Mouse (Mus musculus) liver, embryonic 11.5 days (tissue): ENCODE data around the gene Glce. TPM values are rescaled to one million over a fixed set of nuclear protein-coding genes. Genes with fewer than 3 reads are reported as not detected.
A peak's percentile ranks its signal among the peaks of the same experiment; 100 is the strongest.

Experiments
- ATAC-seq: fragments of 200-750 bp; cut with Nextera tagmentation; replicated peaks from 2 replicates; pipeline ENCODE4 v1.8.0; 2017; ENCODE audit warnings: moderate number of reproducible peaks, mild to moderate bottlenecking, moderate TSS enrichment, moderate library complexity; ENCODE audit not compliant: low FRiP score
- DNase-seq: peaks from one replicate; pipeline ENCODE4 v3.0.0-alpha.2; 2017; ENCODE audit warnings: low spot score
- H3K27ac ChIP-seq: fragments of 300-500 bp; sonication (generic); 2 replicates; pipeline ENCODE4 v1.5.1; 2014; ENCODE audit warnings: mild to moderate bottlenecking, low read depth, low read length, control low read depth
- H3K27me3 ChIP-seq: fragments of 300-500 bp; sonication (generic); replicated peaks from 2 replicates; pipeline ENCODE4 v1.6.1; 2014; ENCODE audit warnings: low read length, mixed read lengths; ENCODE audit not compliant: control insufficient read depth, insufficient read depth
- H3K36me3 ChIP-seq: fragments of 300-500 bp; sonication (generic); 2 replicates; pipeline ENCODE4 v1.6.1; 2014; ENCODE audit warnings: mild to moderate bottlenecking, low read length, moderate library complexity, mixed read lengths; ENCODE audit not compliant: control insufficient read depth, insufficient read depth
- H3K4me1 ChIP-seq: fragments of 300-500 bp; sonication (generic); replicated peaks from 2 replicates; pipeline ENCODE4 v1.6.1; 2014; ENCODE audit warnings: low read length, mixed read lengths; ENCODE audit not compliant: control insufficient read depth, insufficient read depth
- H3K4me2 ChIP-seq: fragments of 300-500 bp; sonication (generic); 2 replicates; pipeline ENCODE4 v1.6.1; 2014; ENCODE audit warnings: mild to moderate bottlenecking, control low read depth, moderate library complexity
- H3K4me3 ChIP-seq: fragments of 300-500 bp; sonication (generic); 2 replicates; pipeline ENCODE4 v1.5.1; 2014; ENCODE audit warnings: low read depth, low read length, control low read depth
- H3K9ac ChIP-seq: fragments of 300-500 bp; sonication (generic); 2 replicates; pipeline ENCODE4 v1.6.1; 2014; ENCODE audit warnings: low read depth, low read length, control low read depth
- H3K9me3 ChIP-seq: fragments of 300-500 bp; sonication (generic); 2 replicates; pipeline ENCODE4 v1.6.1; 2016; ENCODE audit warnings: low read length, inconsistent platforms, mixed read lengths; ENCODE audit not compliant: control insufficient read depth
- WGBS: fragments of 180-500 bp; shearing (Covaris S2); extraction: QIAGEN DNeasy Blood & Tissue Kit; methylation state at CpG from one replicate; pipeline ENCODE4 v1.1.7; 2014; 5-methylcytosine and 5-hydroxymethylcytosine counted together
- polyA plus RNA-seq: library from polyadenylated mRNA; unstranded; fragments of >200 nt; fragmentation: Nextera tagmentation; extraction: Ambion mirVana; gene quantifications from 2 replicates; pipeline ENCODE4 v1.2.1, GENCODE M21; 2014

Glce gene
- polyA plus RNA-seq, 1 experiment from 2014 or later: 13.5 TPM

DNA sequence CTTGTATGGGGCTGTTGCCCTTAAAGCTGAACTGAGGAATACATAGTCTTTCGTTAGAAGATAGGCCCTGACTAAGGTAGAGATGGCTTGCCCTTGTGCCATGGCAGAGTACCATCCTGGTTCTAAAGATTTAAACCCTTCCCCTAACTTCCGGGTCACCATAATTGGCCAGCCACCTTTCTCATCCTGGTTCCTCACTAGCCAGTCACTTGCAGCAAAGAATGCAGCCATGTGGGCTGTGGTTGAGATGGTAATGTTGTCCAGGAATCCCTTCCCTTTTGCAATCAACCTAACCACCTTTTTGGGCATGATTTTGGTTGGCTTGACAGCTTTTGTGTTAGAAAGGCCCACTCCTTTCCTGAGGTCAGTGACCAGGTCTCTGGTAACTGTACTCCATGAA lies 62.0 kb downstream of the Glce start:
- no peak overlapping the region for H3K27ac ChIP-seq
- H3K9me3 ChIP-seq: no peaks in the 10 kb centered on the region
- DNase-seq (no peak), ATAC-seq (no peak)
- no peak overlapping the region for H3K4me2 ChIP-seq
- H3K36me3 ChIP-seq: no peaks in the 10 kb centered on the region
- H3K9ac ChIP-seq: no peak overlapping the region
- no peaks in the 10 kb centered on the region for H3K4me1 ChIP-seq
- no peaks in the 10 kb centered on the region for H3K27me3 ChIP-seq
- no peak overlapping the region for H3K4me3 ChIP-seq
- 92% methylated on average over 2 of the region's 2 CpGs for WGBS

DNA sequence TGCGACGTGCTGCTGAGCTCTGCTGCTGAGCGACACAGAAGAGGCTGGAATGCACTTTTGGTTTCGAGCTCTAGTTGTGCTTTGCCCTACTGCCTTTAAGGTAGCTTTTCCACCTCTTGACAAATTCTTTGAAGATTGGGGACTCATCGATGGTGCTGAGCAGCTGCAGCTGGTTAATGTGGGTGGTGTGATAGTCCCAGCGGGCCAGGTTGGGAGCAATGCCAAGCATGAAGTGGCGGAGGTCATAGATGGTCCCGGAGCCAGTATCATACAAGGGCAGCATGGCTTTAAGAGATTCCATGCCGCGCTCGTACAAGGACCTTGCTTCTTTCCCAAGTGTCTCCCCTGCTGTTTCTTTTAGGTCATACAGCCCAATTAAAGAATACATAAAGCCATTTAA lies 62.5 kb downstream of the Glce start:
- Histone ChIP-seq H3K9me3 (no peaks in the 10 kb centered on the region), H3K9ac (no peak overlapping the region), H3K27me3 (no peaks in the 10 kb centered on the region), H3K4me1 (no peaks in the 10 kb centered on the region), H3K4me2 (no peak overlapping the region), H3K36me3 (no peaks in the 10 kb centered on the region), H3K27ac (no peak overlapping the region), H3K4me3 (no peak overlapping the region)
- 89% methylated on average over 11 of the region's 11 CpGs for WGBS
- DNase-seq (no peak), ATAC-seq (no peak)

DNA sequence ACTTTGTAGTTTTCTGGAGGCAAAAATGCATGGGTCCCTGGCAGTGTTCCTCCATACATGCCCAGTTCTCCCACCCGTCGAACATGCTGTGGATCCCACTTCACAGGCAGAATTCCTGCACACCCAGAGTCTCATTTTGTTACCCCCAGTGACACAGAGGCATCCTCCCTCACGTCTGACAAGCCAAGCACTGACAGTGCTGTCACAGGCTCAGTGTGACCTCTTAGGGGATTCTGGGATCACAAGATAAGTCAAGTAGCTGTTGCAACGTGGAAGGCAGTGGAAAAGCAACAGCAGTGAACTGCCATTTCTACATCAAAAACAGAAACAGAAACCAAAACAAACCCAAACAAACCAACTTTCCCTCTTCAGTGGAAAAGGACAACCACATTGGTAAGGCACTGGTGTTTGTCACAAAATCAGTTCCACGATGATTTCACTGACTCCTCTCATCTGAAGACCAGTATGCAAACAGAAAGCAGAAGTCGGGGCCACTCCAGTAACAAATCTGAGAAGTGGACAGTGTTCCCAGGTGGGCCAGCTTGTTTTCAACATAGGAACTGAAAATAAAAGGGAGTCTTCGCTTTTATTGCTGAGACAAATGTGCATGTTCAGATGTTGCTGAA lies 64.5 kb downstream of the Glce start:
- Histone ChIP-seq H3K9me3 (no peaks in the 10 kb centered on the region), H3K4me2 (no peak overlapping the region), H3K27ac (no peak overlapping the region), H3K36me3 (no peaks in the 10 kb centered on the region), H3K4me3 (no peak overlapping the region), H3K4me1 (no peaks in the 10 kb centered on the region), H3K27me3 (no peaks in the 10 kb centered on the region), H3K9ac (no peak overlapping the region)
- no peak for DNase-seq
- WGBS: 65% methylated on average over 7 of the region's 7 CpGs
- ATAC-seq: no peak

DNA sequence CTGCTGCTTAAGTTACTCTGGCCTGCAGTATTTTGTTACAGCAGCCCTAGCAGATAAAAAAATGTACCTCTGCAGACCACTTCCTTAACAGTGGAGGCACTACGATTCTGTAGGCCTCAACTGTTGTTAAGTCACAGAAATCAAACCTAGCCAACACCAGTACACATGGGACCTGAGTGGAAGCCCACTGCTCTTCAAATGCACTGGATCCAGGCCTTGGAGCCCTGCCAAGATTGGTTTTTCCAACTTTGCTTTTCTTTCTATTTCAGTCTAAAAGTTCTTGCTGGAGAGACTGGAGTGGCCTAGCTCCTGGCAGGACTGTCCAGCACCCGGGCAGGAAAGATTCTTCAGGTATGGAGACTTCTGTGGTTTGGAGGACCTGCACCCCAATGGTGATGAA lies 66.2 kb downstream of the Glce start:
- DNase-seq (no peak), ATAC-seq (no peak)
- Histone ChIP-seq H3K9me3 (no peaks in the 10 kb centered on the region), H3K4me1 (no peaks in the 10 kb centered on the region), H3K27me3 (no peaks in the 10 kb centered on the region), H3K27ac (no peak overlapping the region), H3K4me2 (no peak overlapping the region), H3K9ac (no peak overlapping the region), H3K4me3 (no peak overlapping the region), H3K36me3 (no peaks in the 10 kb centered on the region)
- 80% methylated on average over 2 of the region's 2 CpGs for WGBS

DNA sequence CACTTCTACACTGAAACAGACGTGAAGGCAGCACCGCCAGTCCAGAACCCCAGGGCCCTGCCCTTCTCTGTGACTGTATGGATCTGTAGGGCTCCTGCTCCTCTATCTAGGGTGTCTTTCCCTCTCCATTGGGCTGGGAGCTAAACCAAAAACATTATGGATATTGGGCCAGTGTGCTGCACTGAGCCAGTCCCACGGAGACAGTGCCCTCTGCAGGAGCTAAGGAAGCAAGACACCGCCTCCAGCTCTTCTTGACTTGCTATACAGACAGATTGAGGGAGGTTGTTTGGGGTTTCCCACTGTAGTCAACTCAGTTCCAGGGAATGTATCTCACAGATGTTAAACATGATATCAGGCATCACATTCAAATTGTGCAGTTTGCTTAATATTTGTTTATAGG lies 71.7 kb downstream of the Glce start:
- no peak for ATAC-seq
- Histone ChIP-seq H3K4me2 (no peak overlapping the region), H3K9me3 (no peaks in the 10 kb centered on the region), H3K27ac (no peak overlapping the region), H3K4me1 (no peaks in the 10 kb centered on the region), H3K36me3 (no peaks in the 10 kb centered on the region), H3K9ac (no peak overlapping the region), H3K27me3 (no peaks in the 10 kb centered on the region), H3K4me3 (no peak overlapping the region)
- DNase-seq: no peak
- WGBS: 51% methylated on average over 4 of the region's 4 CpGs

DNA sequence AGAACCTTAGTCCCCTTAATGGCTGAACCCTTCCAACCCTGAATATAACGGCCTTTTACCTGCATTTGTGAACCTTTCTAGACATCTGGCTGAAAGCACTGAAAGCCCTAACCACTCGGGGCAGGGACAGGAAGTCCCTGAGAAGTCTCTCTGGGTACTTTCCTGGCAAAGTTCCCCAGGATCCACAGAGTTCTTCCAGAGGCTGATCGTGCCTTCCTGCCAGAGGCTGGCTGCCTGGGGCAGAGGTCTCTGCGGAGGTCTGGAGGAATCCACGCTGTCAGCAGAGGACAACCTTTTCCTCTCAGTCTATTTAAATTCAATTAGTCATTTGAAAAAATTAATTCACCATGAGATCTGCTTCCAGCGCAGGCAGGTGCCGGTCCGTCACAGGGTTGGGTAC lies 73.3 kb downstream of the Glce start:
- ATAC-seq (no peak), DNase-seq (no peak)
- H3K4me1 ChIP-seq: no peaks in the 10 kb centered on the region
- 74% methylated on average over 8 of the region's 8 CpGs for WGBS
- H3K36me3 ChIP-seq: no peaks in the 10 kb centered on the region
- H3K4me3 ChIP-seq: no peak overlapping the region
- no peak overlapping the region for H3K9ac ChIP-seq
- H3K27ac ChIP-seq: no peak overlapping the region
- no peak overlapping the region for H3K4me2 ChIP-seq
- H3K27me3 ChIP-seq: no peaks in the 10 kb centered on the region
- H3K9me3 ChIP-seq: no peaks in the 10 kb centered on the region

DNA sequence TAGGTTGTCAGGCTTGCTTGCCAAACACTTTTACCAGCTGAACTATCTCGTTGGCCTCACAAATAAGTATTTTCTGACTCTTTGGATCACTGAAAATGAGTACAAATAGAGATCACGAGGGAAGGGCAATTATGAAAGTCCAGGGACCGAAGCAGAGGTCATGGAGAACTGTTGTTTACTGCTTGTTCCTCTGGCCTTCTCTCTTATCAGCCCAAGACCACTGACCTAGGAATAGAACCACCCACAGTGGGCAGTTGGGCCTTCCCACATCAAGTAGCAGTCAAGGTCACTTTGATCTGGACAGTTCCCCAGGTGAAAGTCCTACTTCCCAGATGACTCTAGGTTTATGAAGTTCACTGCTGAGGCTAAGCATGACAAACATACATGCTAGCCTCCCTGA lies 80.3 kb downstream of the Glce start:
- 79% methylated on average over 3 of the region's 3 CpGs for WGBS
- H3K9ac ChIP-seq: no peak overlapping the region

DNA sequence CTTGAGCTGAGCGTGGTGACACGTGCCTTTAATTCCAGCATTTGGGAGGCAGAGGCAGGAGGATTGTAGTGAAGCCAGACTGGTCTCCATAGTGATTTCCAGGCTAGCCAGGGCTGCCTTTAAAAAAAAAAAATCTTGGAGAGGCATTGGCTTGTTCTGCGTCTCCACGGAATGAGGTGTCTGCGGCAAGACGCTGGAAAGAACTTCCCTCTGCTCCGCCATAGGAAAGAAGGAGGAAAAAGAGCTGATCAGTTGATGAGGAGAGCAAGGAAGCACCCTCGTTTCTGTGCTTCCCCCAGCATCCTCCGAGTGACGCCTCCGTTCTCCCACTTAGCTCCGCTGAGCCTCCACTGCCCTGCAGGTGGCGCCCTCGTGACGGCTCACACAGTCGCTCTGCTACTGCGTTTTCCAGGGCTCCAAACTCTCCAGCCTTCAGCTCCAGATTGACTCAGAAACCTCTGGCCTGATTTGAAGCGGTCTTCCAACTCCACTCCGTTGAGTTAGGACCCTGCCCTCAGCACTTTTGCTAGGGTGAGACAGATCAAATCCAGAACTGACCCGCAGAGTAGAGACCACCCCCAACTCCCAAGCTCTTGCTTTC lies 82.3 kb downstream of the Glce start:
- no peak overlapping the region for H3K4me3 ChIP-seq
- ATAC-seq: 0 out of 2 replicates have a peak, but pooled peaks have one; percentile 43

More for the DNA sequence above, 80.3 kb downstream of the Glce start:
- H3K4me2 ChIP-seq: no peak overlapping the region
- H3K9me3 ChIP-seq: no peaks in the 10 kb centered on the region
- DNase-seq (no peak), ATAC-seq (no peak)
- H3K4me3 ChIP-seq: no peak overlapping the region
- H3K27me3 ChIP-seq: no peaks in the 10 kb centered on the region
- no peaks in the 10 kb centered on the region for H3K36me3 ChIP-seq
- no peak overlapping the region for H3K27ac ChIP-seq
- no peaks in the 10 kb centered on the region for H3K4me1 ChIP-seq

DNA sequence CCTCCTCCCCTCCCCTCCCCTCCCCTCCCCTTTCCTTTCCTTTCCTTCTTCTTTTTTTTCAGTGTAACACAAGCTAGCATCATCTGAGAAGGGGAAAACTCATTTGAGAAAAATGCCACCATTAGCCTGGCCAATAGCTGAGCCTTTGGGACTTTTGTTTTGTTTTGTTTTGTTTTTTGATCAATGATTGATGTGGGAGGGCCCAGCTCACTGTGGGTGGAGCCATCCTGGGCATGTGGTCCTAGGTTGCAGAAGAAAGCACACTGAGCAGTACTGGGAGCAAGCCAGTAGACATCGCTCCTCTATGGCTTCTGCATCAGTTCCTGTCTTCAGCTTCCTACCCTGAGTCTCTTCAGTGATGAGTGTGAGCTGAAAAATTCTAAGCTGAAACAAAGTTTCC lies 86.6 kb downstream of the Glce start:
- Histone ChIP-seq H3K36me3 (no peaks in the 10 kb centered on the region), H3K27ac (no peak overlapping the region), H3K4me2 (no peak overlapping the region), H3K4me1 (no peaks in the 10 kb centered on the region), H3K4me3 (no peak overlapping the region), H3K27me3 (no peaks in the 10 kb centered on the region), H3K9ac (no peak overlapping the region), H3K9me3 (no peaks in the 10 kb centered on the region)
- WGBS: 86% methylated on average over 1 of the region's 1 CpGs
- DNase-seq (no peak), ATAC-seq (no peak)

More for the DNA sequence above, 82.3 kb downstream of the Glce start:
- peak; percentile 72 for DNase-seq
- H3K4me1 ChIP-seq: no peaks in the 10 kb centered on the region
- no peaks in the 10 kb centered on the region for H3K27me3 ChIP-seq
- no peaks in the 10 kb centered on the region for H3K36me3 ChIP-seq
- no peak overlapping the region for H3K4me2 ChIP-seq
- 5% methylated on average over 20 of the region's 20 CpGs for WGBS
- H3K9me3 ChIP-seq: no peaks in the 10 kb centered on the region
- H3K9ac ChIP-seq: no peak overlapping the region
- no peak overlapping the region for H3K27ac ChIP-seq
